Mouse (Mus musculus) urinary bladder, postnatal 14 days (tissue): ENCODE measurements at regions not wholly inside any gene's neighbourhood (a gene's known extent, or its start where the extent isn't known, plus 50 kb on each side); places are given as distances from the start of the nearest gene placed in this dataset.

ENCODE experiments used
- DNase-seq: peaks from one replicate; pipeline ENCODE4 v3.0.0; 2021; ENCODE audit warnings: low spot score

DNA sequence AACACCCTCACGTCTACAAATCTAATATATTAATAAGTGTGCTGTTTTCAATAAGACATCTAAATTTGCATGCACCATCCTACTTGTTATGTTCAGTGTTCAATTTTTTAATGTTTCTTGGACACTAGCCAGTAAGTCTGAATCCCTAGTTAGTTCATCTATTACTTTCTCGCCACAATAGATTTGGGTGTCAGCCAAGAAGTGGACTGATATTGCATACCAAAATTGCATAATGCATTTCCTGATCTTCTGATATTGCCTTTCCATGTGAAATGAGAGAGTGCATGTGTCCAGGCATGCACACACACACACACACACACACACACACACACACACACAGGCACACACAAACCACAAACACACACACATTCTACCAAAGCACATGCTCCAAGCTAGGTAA, 874.9 kb downstream of the 5730522E02Rik start:
- DNase-seq, result no peak

DNA sequence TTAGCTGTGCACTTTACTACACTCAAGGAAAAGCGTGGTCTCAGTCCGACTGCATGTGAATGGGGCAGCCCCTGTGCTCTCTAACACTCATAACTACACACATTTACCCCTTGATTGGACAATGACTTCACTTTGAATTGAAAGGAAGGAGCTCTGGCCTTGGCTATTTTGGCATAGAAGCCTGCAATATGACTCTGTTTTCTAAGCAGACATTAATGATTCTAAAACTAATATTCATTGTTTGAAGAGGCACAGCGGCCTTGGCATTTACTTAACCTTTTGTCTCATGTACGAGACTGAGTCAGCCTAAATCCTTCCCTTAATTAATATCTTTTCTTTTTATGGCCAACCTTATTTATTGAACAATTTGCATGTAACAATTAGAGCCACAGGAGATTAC, 879.9 kb downstream of the 5730522E02Rik start:
- no peak for DNase-seq

DNA sequence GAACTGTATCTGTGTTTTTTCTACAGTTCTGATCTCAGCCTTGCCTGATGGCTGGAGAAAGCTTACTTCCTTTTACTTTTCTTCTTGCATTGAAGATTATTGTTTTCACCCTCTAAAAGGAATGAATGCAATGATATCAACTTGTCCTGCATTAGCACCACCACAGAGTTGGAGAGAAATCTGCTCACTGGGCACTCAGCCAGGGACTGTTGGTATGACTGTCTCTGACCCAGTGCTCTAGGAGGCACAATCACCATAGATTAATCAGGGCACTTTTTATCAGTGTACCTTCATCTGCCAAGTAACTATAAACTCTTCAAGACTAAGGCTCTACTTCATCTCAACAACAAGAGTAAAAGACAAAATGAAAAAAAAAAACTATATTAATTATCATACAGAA, 888.1 kb downstream of the 5730522E02Rik start:
- no peak for DNase-seq

GRCm38 (mm10) chr11:25321494-25321893, 889.1 kb downstream of the 5730522E02Rik start:
- DNase-seq, result no peak

DNA sequence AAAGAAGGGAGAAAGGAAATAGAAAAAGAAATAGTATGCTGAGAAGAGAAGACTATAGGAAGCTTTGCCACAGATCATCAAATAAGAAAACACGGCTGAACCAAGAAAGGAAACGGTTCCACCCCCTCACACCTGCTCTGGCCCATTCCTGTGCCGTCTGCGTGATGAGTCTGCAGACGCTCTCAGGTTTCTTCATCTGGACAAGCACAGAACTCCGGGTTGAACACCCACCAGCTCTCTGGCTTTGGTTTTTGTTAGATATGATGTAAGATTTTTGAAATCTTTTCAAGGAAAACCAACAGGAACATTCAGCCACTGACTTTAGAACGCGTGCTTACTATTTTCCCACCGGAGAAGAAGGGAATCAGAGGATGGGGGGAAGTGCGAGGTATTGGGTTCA, 895.9 kb downstream of the 5730522E02Rik start:
- DNase-seq, result no peak

DNA sequence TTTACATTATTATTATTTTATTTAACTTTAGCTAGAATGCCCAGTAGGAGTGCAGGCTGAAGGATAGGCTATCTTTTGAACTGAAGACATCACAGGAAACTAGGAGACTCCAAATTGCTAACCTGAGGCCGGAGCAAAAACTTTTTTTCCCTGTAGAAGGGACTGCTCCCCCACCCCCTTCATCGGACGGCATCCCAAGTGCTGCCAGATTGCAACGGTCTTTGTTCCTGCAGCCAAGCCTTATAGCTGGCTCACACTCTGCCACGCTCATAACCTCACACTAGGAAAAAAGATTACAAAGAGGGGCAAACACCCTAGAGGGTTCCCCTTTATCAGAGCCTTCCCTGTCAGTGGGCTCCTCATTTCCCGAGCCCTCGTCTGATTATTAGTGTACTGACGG, 896.7 kb downstream of the 5730522E02Rik start:
- DNase-seq, result no peak

- no peak for DNase-seq
These were observed 897.3 kb downstream of the 5730522E02Rik start for GRCm38 (mm10) chr11:25313308-25313707.

GRCm38 (mm10) chr11:25310754-25311153, 899.8 kb downstream of the 5730522E02Rik start:
- no peak for DNase-seq

GRCm38 (mm10) chr11:25301130-25301529, 909.4 kb downstream of the 5730522E02Rik start:
- peak; percentile 66 for DNase-seq

DNA sequence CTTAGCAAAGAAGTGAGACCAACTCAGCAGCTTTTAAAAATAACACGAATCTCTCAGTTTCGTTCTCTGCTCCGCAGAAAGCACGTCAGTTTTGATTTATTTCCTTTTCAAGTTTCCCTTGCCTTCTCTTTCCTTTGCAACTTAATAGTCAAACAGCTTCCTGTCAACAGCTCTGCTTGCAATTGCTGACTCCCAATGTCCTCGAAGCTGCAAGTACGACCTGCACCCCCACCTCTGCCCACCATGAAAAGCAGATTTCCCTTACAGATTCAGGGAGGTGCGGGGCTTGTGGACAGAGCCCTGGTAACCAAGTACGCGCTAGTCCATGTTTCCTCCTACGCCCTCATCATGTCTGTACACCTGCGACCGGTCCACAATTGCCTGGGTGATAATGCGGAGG, 922.2 kb downstream of the 5730522E02Rik start:
- no peak for DNase-seq

DNA sequence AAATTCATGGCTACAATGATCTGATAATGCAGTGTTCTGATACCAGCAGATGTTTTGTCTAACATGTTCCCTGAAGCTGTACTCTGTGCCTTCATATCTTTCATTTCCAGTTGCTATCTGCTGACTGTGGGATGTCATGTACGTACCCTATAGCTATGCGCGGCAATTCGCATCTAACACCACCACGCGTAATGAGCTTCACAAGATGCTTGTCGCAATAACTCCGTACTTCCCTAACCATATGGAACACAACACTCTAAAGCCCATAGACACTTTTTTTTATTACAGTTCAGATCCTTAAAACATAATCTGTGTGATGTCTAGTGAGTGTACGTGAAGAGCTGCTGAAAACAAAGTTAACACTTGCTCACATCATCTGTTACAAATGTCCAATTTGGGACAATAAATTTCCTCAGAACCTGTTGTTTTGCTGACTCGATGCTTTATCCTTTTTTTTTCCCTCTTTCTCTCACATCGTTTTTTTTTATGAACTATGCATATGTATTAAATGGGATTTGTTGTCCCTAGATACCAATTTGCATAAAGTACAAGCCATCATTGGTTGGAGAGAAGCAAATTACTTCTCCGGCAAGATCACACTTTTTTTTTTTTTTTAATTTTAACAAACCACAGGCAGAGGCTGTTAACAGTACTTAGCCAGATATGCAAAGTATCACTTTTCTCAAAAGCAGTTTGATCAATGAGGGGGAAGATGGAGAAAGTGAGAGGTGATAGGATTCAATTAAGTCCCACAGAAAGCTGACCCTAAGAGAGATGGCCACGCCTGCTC, 922.9 kb downstream of the 5730522E02Rik start:
- no peak for DNase-seq

GRCm38 (mm10) chr11:25269936-25270540, 940.5 kb downstream of the 5730522E02Rik start:
- no peak for DNase-seq

- DNase-seq, result no peak
These were observed 947.7 kb downstream of the 5730522E02Rik start for GRCm38 (mm10) chr11:25262906-25263305.

DNA sequence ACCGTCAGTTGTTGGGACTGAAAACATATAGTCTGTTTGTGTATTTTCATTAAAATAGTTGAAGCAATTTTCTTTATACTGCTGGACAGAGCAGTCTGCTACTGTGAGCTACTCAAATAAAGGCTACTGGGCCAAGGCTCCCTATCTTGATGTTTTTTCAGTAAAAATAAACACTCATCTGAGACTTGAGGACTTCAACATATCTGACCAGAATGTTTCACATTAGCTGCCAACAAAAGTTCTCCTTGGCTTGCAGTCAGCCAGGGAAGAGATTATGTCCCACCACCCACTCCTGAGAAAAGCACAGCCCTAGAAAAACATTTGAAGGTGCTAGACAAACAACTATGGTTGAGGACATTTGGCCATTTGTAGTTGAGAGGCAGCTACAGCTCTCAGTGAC, 950.9 kb downstream of the 5730522E02Rik start:
- DNase-seq, result no peak

DNA sequence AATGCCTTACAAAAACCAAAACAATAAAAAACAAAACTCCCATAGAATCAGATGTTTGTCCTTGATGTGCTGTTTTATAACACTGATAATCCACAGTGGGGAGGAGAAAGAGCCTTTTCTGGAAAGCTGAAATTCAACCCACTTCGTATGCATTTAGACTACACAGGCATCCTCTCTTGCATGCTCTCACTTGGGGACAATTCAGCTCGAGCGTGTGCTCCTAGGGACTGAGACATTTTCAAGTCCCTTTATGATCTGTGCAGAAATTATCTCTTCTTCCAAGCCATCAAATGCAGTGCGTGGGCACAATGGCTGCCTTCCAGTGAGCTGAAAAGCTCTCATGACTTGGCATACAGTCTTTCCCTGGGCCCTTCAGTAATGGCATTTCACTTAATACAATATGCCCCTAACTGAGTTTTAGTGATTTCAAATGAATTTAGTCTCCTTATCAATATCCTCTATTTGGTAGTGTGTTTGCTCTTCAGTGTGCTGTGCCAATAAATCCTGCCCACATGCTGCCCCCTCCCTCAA, 977.1 kb downstream of the 5730522E02Rik start:
- DNase-seq, result no peak
